Mouse (Mus musculus) embryonic facial prominence, embryonic 11.5 days (tissue): Measurements from ENCODE around the gene Cxadr. TPM values are rescaled to one million over a fixed set of nuclear protein-coding genes. Genes with fewer than 3 reads are reported as not detected.
A peak's percentile ranks its signal among the peaks of the same experiment; 100 is the strongest.

Source experiments
- ATAC-seq: fragments of 200-750 bp; cut with Nextera tagmentation; replicated peaks from 2 replicates; pipeline ENCODE4 v1.8.0; 2017; ENCODE audit warnings: low read depth; ENCODE audit not compliant: insufficient number of reproducible peaks, low FRiP score, low TSS enrichment
- DNase-seq: peaks from one replicate; pipeline ENCODE4 v3.0.0-alpha.2; 2015; ENCODE audit warnings: low spot score
- H3K27ac ChIP-seq: fragments of 300-500 bp; sonication (generic); replicated peaks from 2 replicates; pipeline ENCODE4 v1.5.1; 2014; ENCODE audit warnings: mild to moderate bottlenecking, low read depth, low read length, control low read depth
- H3K27me3 ChIP-seq: fragments of 300-500 bp; sonication (generic); 2 replicates; pipeline ENCODE4 v1.6.1; 2014; ENCODE audit warnings: mild to moderate bottlenecking, low read length, moderate library complexity, mixed read lengths; ENCODE audit not compliant: control insufficient read depth, insufficient read depth
- H3K36me3 ChIP-seq: fragments of 300-500 bp; sonication (generic); replicated peaks from 2 replicates; pipeline ENCODE4 v1.6.1; 2014; ENCODE audit warnings: low read depth, mild to moderate bottlenecking, low read length, moderate library complexity, mixed read lengths; ENCODE audit not compliant: control insufficient read depth, insufficient read depth
- H3K4me1 ChIP-seq: fragments of 300-500 bp; sonication (generic); 2 replicates; pipeline ENCODE4 v1.6.1; 2014; ENCODE audit warnings: low read length, mixed read lengths; ENCODE audit not compliant: control insufficient read depth, insufficient read depth
- H3K4me2 ChIP-seq: fragments of 300-500 bp; sonication (generic); 2 replicates; pipeline ENCODE4 v1.6.1; 2014; ENCODE audit warnings: low read depth, mild to moderate bottlenecking, control low read depth, low read length, moderate library complexity
- H3K4me3 ChIP-seq: fragments of 300-500 bp; sonication (generic); 2 replicates; pipeline ENCODE4 v1.5.1; 2014; ENCODE audit warnings: low read depth, low read length, control low read depth
- H3K9ac ChIP-seq: fragments of 300-500 bp; sonication (generic); replicated peaks from 2 replicates; pipeline ENCODE4 v1.6.1; 2014; ENCODE audit warnings: mild to moderate bottlenecking, control low read depth, low read length
- H3K9me3 ChIP-seq: fragments of 300-500 bp; sonication (generic); replicated peaks from 2 replicates; pipeline ENCODE4 v1.6.1; 2016; ENCODE audit warnings: mild to moderate bottlenecking, low read length, inconsistent platforms, mixed read lengths; ENCODE audit not compliant: control insufficient read depth
- WGBS: fragments of 180-500 bp; shearing (Covaris S2); extraction: QIAGEN DNeasy Blood & Tissue Kit; methylation state at CpG from one replicate; pipeline ENCODE4 v1.1.7; 2014; 5-methylcytosine and 5-hydroxymethylcytosine counted together
- polyA plus RNA-seq: library from polyadenylated mRNA; unstranded; fragments of >200 nt; fragmentation: Nextera tagmentation; extraction: Ambion mirVana; gene quantifications from 2 replicates; pipeline ENCODE4 v1.2.1, GENCODE M21; 2014

Gene Cxadr
- polyA plus RNA-seq, 1 experiment from 2014 or later, result 38.7 TPM

- ATAC-seq (no peak), DNase-seq (no peak)
- Histone ChIP-seq H3K4me2 (no peak overlapping the region), H3K4me1 (no peaks in the 10 kb centered on the region), H3K4me3 (no peak overlapping the region), H3K9ac (no peak overlapping the region), H3K36me3 (no peaks in the 10 kb centered on the region), H3K27ac (no peak overlapping the region), H3K9me3 (no peaks in the 10 kb centered on the region), H3K27me3 (no peaks in the 10 kb centered on the region)
- 45% methylated on average over 16 of the region's 16 CpGs for WGBS
Observed at GRCm38 (mm10) chr16:78313135-78313887, 12.0 kb downstream of the Cxadr start.

- no peak for ATAC-seq
- WGBS, result 46% methylated on average over 6 of the region's 6 CpGs
- Histone ChIP-seq H3K4me1 (no peaks in the 10 kb centered on the region), H3K9me3 (no peaks in the 10 kb centered on the region), H3K27ac (no peak overlapping the region), H3K36me3 (no peaks in the 10 kb centered on the region), H3K4me2 (no peak overlapping the region), H3K9ac (no peak overlapping the region), H3K4me3 (no peak overlapping the region), H3K27me3 (no peaks in the 10 kb centered on the region)
- DNase-seq, result peak; percentile 47
Observed at GRCm38 (mm10) chr16:78314026-78314425, 12.7 kb downstream of the Cxadr start.

GRCm38 (mm10) chr16:78316849-78317248, 15.6 kb downstream of the Cxadr start:
- no peaks in the 10 kb centered on the region for H3K4me1 ChIP-seq
- no peak overlapping the region for H3K4me2 ChIP-seq
- H3K4me3 ChIP-seq, result no peak overlapping the region
- no peak overlapping the region for H3K9ac ChIP-seq
- 87% methylated on average over 9 of the region's 9 CpGs for WGBS
- no peak for ATAC-seq
- no peaks in the 10 kb centered on the region for H3K27me3 ChIP-seq
- no peak overlapping the region for H3K27ac ChIP-seq
- no peaks in the 10 kb centered on the region for H3K9me3 ChIP-seq
- no peaks in the 10 kb centered on the region for H3K36me3 ChIP-seq
- peak; percentile 47 for DNase-seq

- no peaks in the 10 kb centered on the region for H3K36me3 ChIP-seq
- ATAC-seq (no peak), DNase-seq (no peak)
- WGBS, result 77% methylated on average over 7 of the region's 7 CpGs
- no peak overlapping the region for H3K9ac ChIP-seq
- H3K9me3 ChIP-seq, result no peaks in the 10 kb centered on the region
- H3K4me1 ChIP-seq, result no peaks in the 10 kb centered on the region
- H3K4me2 ChIP-seq, result no peak overlapping the region
- no peaks in the 10 kb centered on the region for H3K27me3 ChIP-seq
- H3K27ac ChIP-seq, result no peak overlapping the region
- no peak overlapping the region for H3K4me3 ChIP-seq
Observed at GRCm38 (mm10) chr16:78317960-78318359, 16.7 kb downstream of the Cxadr start.

- no peak overlapping the region for H3K4me2 ChIP-seq
- no peak overlapping the region for H3K4me3 ChIP-seq
- no peaks in the 10 kb centered on the region for H3K4me1 ChIP-seq
- DNase-seq (no peak), ATAC-seq (no peak)
- no peaks in the 10 kb centered on the region for H3K36me3 ChIP-seq
- WGBS, result 73% methylated on average over 7 of the region's 7 CpGs
- H3K9me3 ChIP-seq, result no peaks in the 10 kb centered on the region
- no peaks in the 10 kb centered on the region for H3K27me3 ChIP-seq
- no peak overlapping the region for H3K9ac ChIP-seq
- no peak overlapping the region for H3K27ac ChIP-seq
Observed at GRCm38 (mm10) chr16:78319711-78320110, 18.4 kb downstream of the Cxadr start.

- no peak overlapping the region for H3K4me3 ChIP-seq
- H3K27ac ChIP-seq, result no peak overlapping the region
- no peaks in the 10 kb centered on the region for H3K4me1 ChIP-seq
- no peaks in the 10 kb centered on the region for H3K9me3 ChIP-seq
- no peak overlapping the region for H3K4me2 ChIP-seq
- ATAC-seq (0 out of 2 replicates have a peak, but pooled peaks have one; percentile 54), DNase-seq (no peak)
- no peaks in the 10 kb centered on the region for H3K27me3 ChIP-seq
- no peaks in the 10 kb centered on the region for H3K36me3 ChIP-seq
- WGBS, result 8% methylated on average over 7 of the region's 7 CpGs
- H3K9ac ChIP-seq, result no peak overlapping the region
Observed at GRCm38 (mm10) chr16:78321559-78321958, 20.3 kb downstream of the Cxadr start.

- 47% methylated on average over 7 of the region's 7 CpGs for WGBS
- H3K9ac ChIP-seq, result no peak overlapping the region
- no peaks in the 10 kb centered on the region for H3K36me3 ChIP-seq
- ATAC-seq, result 0 out of 2 replicates have a peak, but pooled peaks have one; percentile 14
- H3K27ac ChIP-seq, result no peak overlapping the region
- H3K9me3 ChIP-seq, result no peaks in the 10 kb centered on the region
- H3K4me1 ChIP-seq, result no peaks in the 10 kb centered on the region
- no peak for DNase-seq
- H3K4me3 ChIP-seq, result no peak overlapping the region
- H3K4me2 ChIP-seq, result no peak overlapping the region
- no peaks in the 10 kb centered on the region for H3K27me3 ChIP-seq
Observed at GRCm38 (mm10) chr16:78322140-78322539, 20.9 kb downstream of the Cxadr start.

- no peaks in the 10 kb centered on the region for H3K9me3 ChIP-seq
- DNase-seq, result no peak
- no peak overlapping the region for H3K9ac ChIP-seq
- WGBS, result 78% methylated on average over 27 of the region's 27 CpGs
- no peak overlapping the region for H3K4me3 ChIP-seq
- no peaks in the 10 kb centered on the region for H3K4me1 ChIP-seq
- H3K36me3 ChIP-seq, result no peaks in the 10 kb centered on the region
- H3K4me2 ChIP-seq, result no peak overlapping the region
- ATAC-seq, result no peak
- H3K27me3 ChIP-seq, result no peaks in the 10 kb centered on the region
- no peak overlapping the region for H3K27ac ChIP-seq
Observed at GRCm38 (mm10) chr16:78325972-78326848, 24.9 kb downstream of the Cxadr start.
